Mouse (Mus musculus) large intestine, adult 2 months (tissue): Measurements from ENCODE around the gene Nxn. TPM values are rescaled to one million over a fixed set of nuclear protein-coding genes. Genes with fewer than 3 reads are reported as not detected.

Experiments
- DNase-seq: peaks from one replicate; pipeline ENCODE4 v3.0.0-alpha.2; 2012; ENCODE audit warnings: low read depth, low spot score
- WGBS: fragments of 180-500 bp; shearing (Covaris S2); methylation state at CpG from one replicate; pipeline ENCODE4 v1.1.7; 2018; 5-methylcytosine and 5-hydroxymethylcytosine counted together
- polyA plus RNA-seq: library from polyadenylated mRNA; depleted of rRNA; stranded (reverse); fragments of >200 nt; gene quantifications from 2 replicates; pipeline ENCODE4 v1.2.3, GENCODE M21; 2012

The Nxn gene
- polyA plus RNA-seq, 1 experiment = 13.2 TPM

GRCm38 (mm10) chr11:76405626-76406264 is 6.8 kb upstream of the Nxn start:
- no peak for DNase-seq
- WGBS = 66% methylated on average over 5 of the region's 5 CpGs

GRCm38 (mm10) chr11:76405113-76405512 is 6.2 kb upstream of the Nxn start:
- DNase-seq = no peak
- 53% methylated on average over 4 of the region's 4 CpGs for whole genome bisulfite sequencing

DNA sequence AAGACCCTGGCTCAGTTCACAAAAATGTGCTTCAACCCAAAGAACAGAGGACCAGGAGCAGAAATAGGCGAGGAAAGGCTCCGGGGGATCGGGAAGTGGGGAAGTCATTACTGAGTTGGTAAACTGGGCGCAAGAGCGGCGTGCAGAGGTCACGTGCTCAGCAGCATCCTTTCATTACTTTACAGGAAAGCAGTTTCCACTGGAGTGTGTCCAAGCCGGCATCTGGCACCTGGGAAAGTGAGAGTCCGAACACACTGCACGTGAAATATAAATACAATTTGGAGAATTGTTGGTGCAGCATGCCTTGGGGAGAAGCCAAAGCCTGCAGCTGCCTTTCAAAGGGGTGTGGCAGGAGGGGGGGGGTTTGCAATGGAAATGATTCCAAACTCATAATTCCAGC is 2.5 kb upstream of the Nxn start:
- no peak for DNase-seq
- WGBS = 16% methylated on average over 10 of the region's 10 CpGs

DNA sequence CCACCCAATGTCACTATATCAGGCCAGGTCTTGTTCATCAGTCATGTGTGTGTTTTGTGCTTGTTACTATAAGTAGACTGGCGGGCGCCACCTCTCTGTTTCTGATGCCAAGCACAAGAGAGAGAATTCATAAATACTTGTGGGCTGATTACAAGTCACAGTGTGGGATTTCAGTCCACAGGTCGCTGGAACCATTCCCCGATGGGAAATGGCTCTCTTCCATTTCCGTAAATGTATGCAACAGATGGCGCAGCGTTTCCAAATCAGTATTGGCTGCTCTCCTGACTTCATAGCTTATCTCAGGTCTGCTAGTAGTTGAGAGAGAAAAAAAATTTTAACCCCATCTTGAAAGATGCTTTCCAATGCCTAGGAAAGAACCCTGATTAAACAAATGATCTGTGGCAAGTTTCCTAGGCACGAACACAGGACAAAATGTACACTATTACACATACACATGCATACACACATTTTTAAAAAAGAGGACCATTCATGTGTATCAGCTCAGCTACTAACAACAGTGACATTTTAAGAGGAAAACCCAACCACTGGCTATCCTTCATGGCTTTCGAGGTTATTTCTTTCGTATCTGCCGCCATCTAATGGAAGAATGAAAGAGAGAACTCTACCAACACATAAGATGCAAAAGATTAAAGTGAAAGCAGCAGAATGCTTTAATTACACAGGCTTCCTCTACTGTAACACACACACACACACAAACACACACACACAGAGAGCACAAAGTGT is 819 bp upstream of the Nxn start:
- 3% methylated on average over 11 of the region's 11 CpGs for WGBS
- no peak for DNase-seq

GRCm38 (mm10) chr11:76398312-76398797 is 585 bp downstream of the Nxn start:
- DNase-seq = no peak
- under 1% methylated on average over 33 of the region's 33 CpGs for WGBS

DNA sequence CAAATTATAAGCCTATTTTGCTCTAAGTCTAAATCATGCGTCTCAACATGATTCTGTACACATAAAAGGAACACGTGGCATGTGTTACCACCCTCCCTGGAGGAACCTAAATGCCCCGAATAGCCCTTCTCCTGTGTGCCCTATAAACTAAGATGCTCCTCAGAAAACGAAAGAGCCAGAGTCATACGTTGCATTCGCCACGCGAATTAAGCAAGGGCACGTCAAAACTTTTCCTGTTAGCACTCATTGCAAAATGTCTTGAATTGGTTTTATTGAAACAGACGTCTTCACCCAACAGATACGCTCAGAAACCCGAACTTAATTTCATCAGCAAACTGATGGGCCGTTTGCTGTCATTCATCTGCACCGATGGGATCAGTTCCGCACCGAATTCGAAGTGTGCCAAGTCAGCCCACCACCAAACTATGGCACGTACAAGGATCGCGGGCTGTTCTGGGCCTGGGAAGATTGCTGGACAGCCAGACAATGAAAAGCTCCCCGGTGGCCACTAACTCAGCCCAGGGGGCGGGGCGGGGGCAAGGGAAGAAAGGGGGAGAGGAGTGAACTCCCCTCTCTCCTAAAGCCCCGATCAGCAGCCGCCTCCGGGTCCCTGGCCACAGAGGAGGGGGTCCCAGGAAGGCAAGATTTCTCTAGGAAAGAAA is 1.2 kb downstream of the Nxn start:
- 3% methylated on average over 26 of the region's 26 CpGs for WGBS

GRCm38 (mm10) chr11:76392996-76393395 is 5.9 kb downstream of the Nxn start:
- 48% methylated on average over 11 of the region's 11 CpGs for WGBS
- DNase-seq = no peak

More for the DNA sequence above, 1.2 kb downstream of the Nxn start:
- DNase-seq = no peak

GRCm38 (mm10) chr11:76392532-76392931 is 6.4 kb downstream of the Nxn start:
- WGBS = 66% methylated on average over 7 of the region's 7 CpGs
- no peak for DNase-seq

GRCm38 (mm10) chr11:76388711-76389110 is 10.2 kb downstream of the Nxn start:
- 38% methylated on average over 7 of the region's 7 CpGs for WGBS
- no peak for DNase-seq

GRCm38 (mm10) chr11:76387097-76387496 is 11.8 kb downstream of the Nxn start:
- 86% methylated on average over 1 of the region's 1 CpGs for WGBS
- DNase-seq = no peak

- DNase-seq = no peak
- 75% methylated on average over 3 of the region's 3 CpGs for WGBS
Observed at GRCm38 (mm10) chr11:76385746-76386145, 13.2 kb downstream of the Nxn start.

- 89% methylated on average over 4 of the region's 4 CpGs for WGBS
- DNase-seq = no peak
Observed at GRCm38 (mm10) chr11:76385017-76385416, 13.9 kb downstream of the Nxn start.

DNA sequence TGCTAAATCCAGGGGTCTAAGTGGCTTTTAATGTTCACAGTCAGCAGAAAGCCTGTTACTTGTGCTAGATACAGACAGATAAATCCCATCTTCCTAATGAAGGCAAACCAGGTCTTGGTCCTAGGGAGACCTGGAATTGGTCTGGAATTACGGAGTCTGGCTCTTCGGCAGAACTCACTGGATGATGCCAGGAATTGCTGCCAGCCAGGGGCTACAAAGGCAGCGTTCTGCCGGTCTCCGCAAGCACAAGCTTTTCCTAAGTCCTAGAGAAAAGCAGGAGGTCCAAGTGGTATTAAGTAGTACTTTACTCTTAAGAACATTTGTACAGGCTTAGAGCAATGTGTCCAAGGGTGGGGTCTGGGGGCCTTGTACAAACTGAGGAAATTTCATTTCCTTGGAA is 14.6 kb downstream of the Nxn start:
- no peak for DNase-seq

DNA sequence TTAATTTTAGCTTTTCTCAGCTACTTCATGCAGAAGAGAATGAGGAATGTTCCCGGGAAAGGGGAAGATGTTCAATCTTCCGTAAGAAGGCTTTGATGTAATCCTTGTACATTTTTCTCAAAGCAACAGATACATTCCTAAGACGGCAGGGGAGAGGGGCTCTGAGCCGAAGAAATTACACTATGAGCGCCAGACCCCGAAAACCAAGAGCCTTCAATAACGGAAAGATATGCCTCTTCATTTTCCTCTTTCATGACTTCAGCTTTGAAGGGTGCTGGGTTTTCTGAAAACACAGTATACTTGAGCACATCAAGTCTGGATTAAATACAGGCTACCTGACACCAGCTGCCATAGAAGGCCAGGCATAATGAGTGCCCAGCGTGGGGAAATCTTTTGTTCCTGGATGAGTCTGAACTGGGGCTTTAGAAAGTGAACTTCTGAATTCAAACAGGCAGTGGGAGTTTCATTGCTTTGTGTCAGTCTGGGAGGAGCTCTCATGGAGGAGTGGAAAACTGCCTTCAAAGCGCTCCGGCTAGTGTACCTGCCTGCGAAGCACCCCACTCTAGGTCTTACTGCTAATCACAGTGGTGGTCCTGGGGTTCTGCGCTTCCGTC is 16.1 kb downstream of the Nxn start:
- 86% methylated on average over 13 of the region's 13 CpGs for WGBS
- no peak for DNase-seq

More for the DNA sequence above, 14.6 kb downstream of the Nxn start:
- WGBS = 80% methylated on average over 5 of the region's 5 CpGs

GRCm38 (mm10) chr11:76381201-76381885 is 17.6 kb downstream of the Nxn start:
- 78% methylated on average over 15 of the region's 15 CpGs for WGBS
- no peak for DNase-seq

GRCm38 (mm10) chr11:76379921-76380544 is 18.9 kb downstream of the Nxn start:
- no peak for DNase-seq
- 53% methylated on average over 11 of the region's 11 CpGs for WGBS

DNA sequence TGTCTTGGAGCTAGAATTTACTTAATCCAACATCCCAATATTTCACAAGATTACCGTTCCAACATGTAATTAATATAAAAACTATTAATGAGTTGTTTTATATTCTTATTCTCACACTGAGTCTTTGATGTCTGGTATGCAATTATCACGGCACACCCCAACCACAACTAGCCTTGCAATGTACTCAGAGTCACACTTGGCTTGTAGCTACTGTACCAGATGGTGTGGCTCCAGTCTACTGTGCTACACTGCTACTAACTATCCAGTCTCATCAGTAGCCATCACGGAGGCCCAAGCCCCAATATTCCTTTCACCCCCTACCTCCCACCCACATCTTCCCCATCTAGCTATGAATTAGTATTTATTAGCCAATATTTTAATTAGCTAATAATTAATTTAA is 22.5 kb downstream of the Nxn start:
- 80% methylated on average over 3 of the region's 3 CpGs for WGBS
- no peak for DNase-seq

- no peak for DNase-seq
- 51% methylated on average over 17 of the region's 17 CpGs for WGBS
Observed at GRCm38 (mm10) chr11:76374491-76375185, 24.3 kb downstream of the Nxn start.

- WGBS = 55% methylated on average over 6 of the region's 6 CpGs
- DNase-seq = no peak
Observed at GRCm38 (mm10) chr11:76372534-76372933, 26.4 kb downstream of the Nxn start.
